Comparison of ENCODE assay signal across 22 mouse cellular contexts in genomic region chr6:41121641-41122040, GRCm38 (mm10).
DNase-seq lines count a peak whose midpoint lies in the region; ATAC-seq and TF ChIP-seq lines count a peak whose summit lies in the region.
"Had no signal": no experiment of that assay in that cellular context is flagged by ENCODE, and none has a peak within 500 bp of the region (broad histone marks: within the 10 kb centered on the region; RNA-seq: fewer than 3 reads in every experiment).

No protein-coding gene starts in this region.

- no peak for TF ChIP-seq CTCF in thymus, adult 2 months (IDR thresholded peaks at IDR 0.05; ENCODE audit: borderline replicate concordance, control insufficient read depth, extremely low read depth, insufficient read depth, low read length, poor library complexity)

- H3K27ac ChIP-seq in thymus, adult 2 months (ENCODE audit: control insufficient read depth, insufficient read depth, low read length), result peak overlapping the region; percentile 100
- no peak overlapping the region for H3K27ac ChIP-seq in hindbrain, embryonic 13.5 days
- no peak overlapping the region for H3K27ac ChIP-seq in forebrain, embryonic 14.5 days (ENCODE audit: low read depth, low read length)
- H3K27ac ChIP-seq: embryonic facial prominence, embryonic 15.5 days; forebrain, embryonic 10.5 days; forebrain, embryonic 15.5 days; heart, embryonic 10.5 days; hindbrain, embryonic 12.5 days; hindbrain, postnatal 0 days had no signal

- no peak for ATAC-seq in hindbrain, embryonic 13.5 days (ENCODE audit: low FRiP score)
- no peak for ATAC-seq in forebrain, embryonic 14.5 days
- ATAC-seq: forebrain, embryonic 15.5 days; hindbrain, postnatal 0 days had no signal

- H3K4me3 ChIP-seq in thymus, adult 2 months (ENCODE audit: control insufficient read depth, insufficient read depth, low read length), result peak overlapping the region; percentile 59
- no peak overlapping the region for H3K4me3 ChIP-seq in hindbrain, embryonic 13.5 days
- no peak overlapping the region for H3K4me3 ChIP-seq in forebrain, embryonic 14.5 days (ENCODE audit: low read depth, low read length)
- H3K4me3 ChIP-seq: embryonic facial prominence, embryonic 15.5 days; erythroblast, embryonic 14.5 days; forebrain, embryonic 10.5 days; forebrain, embryonic 15.5 days; heart, embryonic 10.5 days; hindbrain, embryonic 12.5 days had no signal

- peaks cover 6% of the 10 kb centered on the region; the same call in 1 of the 2 replicates for H3K36me3 ChIP-seq in thymus, adult 2 months (ENCODE audit: control insufficient read depth, insufficient read depth, low read length)
- H3K36me3 ChIP-seq in hindbrain, embryonic 13.5 days, result no peaks in the 10 kb centered on the region
- H3K36me3 ChIP-seq in forebrain, embryonic 14.5 days (ENCODE audit: control insufficient read depth, insufficient read depth, low read length), result no peaks in the 10 kb centered on the region
- H3K36me3 ChIP-seq: embryonic facial prominence, embryonic 15.5 days; forebrain, embryonic 10.5 days; forebrain, embryonic 15.5 days; heart, embryonic 10.5 days; hindbrain, embryonic 12.5 days had no signal

- no peak for TF ChIP-seq POLR2A in thymus, adult 2 months (IDR thresholded peaks at IDR 0.05; ENCODE audit: control insufficient read depth, extremely low read depth, insufficient read depth, low read length, poor library complexity)

- H3K4me2 ChIP-seq in hindbrain, embryonic 13.5 days, result no peak overlapping the region
- no peak overlapping the region for H3K4me2 ChIP-seq in forebrain, embryonic 14.5 days (ENCODE audit: low read length)
- H3K4me2 ChIP-seq: embryonic facial prominence, embryonic 15.5 days; forebrain, embryonic 15.5 days; hindbrain, embryonic 12.5 days had no signal

- WGBS in thymus, adult 2 months, result 41% methylated on average over 3 of the region's 3 CpGs
- 93% methylated on average over 3 of the region's 3 CpGs for WGBS in hindbrain, embryonic 13.5 days
- WGBS in forebrain, embryonic 14.5 days, result 93% methylated on average over 3 of the region's 3 CpGs

- no peak overlapping the region for H3K9ac ChIP-seq in hindbrain, embryonic 13.5 days
- no peak overlapping the region for H3K9ac ChIP-seq in forebrain, embryonic 14.5 days (ENCODE audit: low read length)
- H3K9ac ChIP-seq: embryonic facial prominence, embryonic 15.5 days; forebrain, embryonic 15.5 days; hindbrain, embryonic 12.5 days had no signal

- H3K27me3 ChIP-seq in thymus, adult 2 months (ENCODE audit: control insufficient read depth, insufficient read depth, low read length), result no peaks in the 10 kb centered on the region
- H3K27me3 ChIP-seq in hindbrain, embryonic 13.5 days, result no peaks in the 10 kb centered on the region
- H3K27me3 ChIP-seq in forebrain, embryonic 14.5 days (replicated peaks; ENCODE audit: control insufficient read depth, insufficient read depth, low read length), result no peaks in the 10 kb centered on the region
- H3K27me3 ChIP-seq: embryonic facial prominence, embryonic 15.5 days; forebrain, embryonic 15.5 days; hindbrain, embryonic 12.5 days had no signal

- H3K4me1 ChIP-seq in thymus, adult 2 months (replicated peaks; ENCODE audit: control insufficient read depth, insufficient read depth, low read length), result peaks cover 5% of the 10 kb centered on the region; the same call in 1 of the 2 replicates
- no peaks in the 10 kb centered on the region for H3K4me1 ChIP-seq in hindbrain, embryonic 13.5 days (replicated peaks)
- no peaks in the 10 kb centered on the region for H3K4me1 ChIP-seq in forebrain, embryonic 14.5 days (ENCODE audit: control insufficient read depth, insufficient read depth, low read length)
- H3K4me1 ChIP-seq: embryonic facial prominence, embryonic 15.5 days; forebrain, embryonic 15.5 days; heart, embryonic 10.5 days had no signal

- H3K9me3 ChIP-seq in hindbrain, embryonic 13.5 days, result no peaks in the 10 kb centered on the region
- H3K9me3 ChIP-seq in forebrain, embryonic 14.5 days (replicated peaks; ENCODE audit: control insufficient read depth, low read length), result no peaks in the 10 kb centered on the region
- H3K9me3 ChIP-seq: embryonic facial prominence, embryonic 15.5 days; forebrain, embryonic 10.5 days; forebrain, embryonic 15.5 days; heart, embryonic 10.5 days; hindbrain, embryonic 12.5 days had no signal

- DNase-seq in thymus, adult 2 months, result peak; percentile 40
- DNase-seq in thymus, adult 18-20 months, result no peak
- peak; percentile 35 for DNase-seq in induced T-regulatory cell, adult 2 months (ENCODE audit: low read depth)
- DNase-seq in thymus, postnatal 14 days, result peak; percentile 58
- DNase-seq in left cerebral cortex, adult 18-20 months (ENCODE audit: low spot score in 2 of 2), result no peak
- no peak for DNase-seq in forebrain, embryonic 14.5 days (ENCODE audit: low spot score)
- DNase-seq: adrenal gland, adult 2 months; adrenal gland, postnatal 25 days; cerebellum, adult 18-20 months; cerebellum, adult 9-11 months; gastrocnemius, postnatal 36 days; heart, adult 18-20 months; heart, postnatal 10 days; heart, postnatal 4 days had no signal

Comparison
In these comparisons a context has a peak if more than half of its experiments do, and no peak if none do; other contexts are left out.
1. DNase-seq: peak in thymus, adult 2 months (single experiment), induced T-regulatory cell, adult 2 months (single experiment) and thymus, postnatal 14 days (single experiment); none in thymus, adult 18-20 months (0 of 2), left cerebral cortex, adult 18-20 months (0 of 2) and forebrain, embryonic 14.5 days (single experiment).